Mouse (Mus musculus) embryonic fibroblast, embryonic 13.5 days (primary cell): Measurements from ENCODE around the gene Kcnj9.

Source experiments
- CTCF ChIP-seq: IDR thresholded peaks from 2 replicates; pipeline ENCODE4 v1.5.1; 2011; ENCODE audit warnings: mild to moderate bottlenecking, control low read depth, low read length, moderate library complexity, borderline replicate concordance; ENCODE audit not compliant: insufficient read depth
- POLR2A ChIP-seq: IDR thresholded peaks from 2 replicates; pipeline ENCODE4 v1.6.1; 2011; ENCODE audit warnings: low read depth, mild to moderate bottlenecking, control low read depth, low read length, moderate library complexity

DNA sequence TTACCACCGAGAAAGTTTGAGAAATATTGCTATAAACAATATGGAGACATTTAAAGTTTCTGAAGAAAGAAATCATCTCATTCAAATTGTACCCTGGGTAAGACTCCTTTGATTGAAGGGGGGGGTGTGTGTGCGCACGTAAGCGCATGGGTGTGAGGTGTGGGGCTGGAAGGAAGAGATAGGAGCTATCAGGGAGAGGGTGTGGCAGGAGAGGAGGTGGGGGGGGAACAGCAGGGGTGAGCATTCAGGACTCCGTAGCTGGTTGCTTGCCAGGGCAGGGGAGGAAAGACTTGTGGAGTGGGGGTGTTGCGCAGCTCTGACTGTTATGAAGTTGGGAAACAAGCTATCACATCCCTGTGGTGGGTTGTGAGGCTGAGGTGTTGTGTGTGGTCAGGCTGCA is 24.7 kb downstream of the Kcnj9 start:
- TF ChIP-seq CTCF (no peak), POLR2A (no peak)
